Mouse (Mus musculus): ENCODE results near the gene Cdk14. TPM values are rescaled to one million over a fixed set of nuclear protein-coding genes. Genes with fewer than 3 reads are reported as not detected.
A peak's percentile ranks its signal among the peaks of the same experiment; 100 is the strongest.

Gene Cdk14
- polyA plus RNA-seq, 1 experiment from 2014 or later = 29.9 TPM

- no peak overlapping the region for H3K4me2 ChIP-seq (ENCODE audit: low read depth, low read length)
- no peak overlapping the region for H3K9ac ChIP-seq (replicated peaks; ENCODE audit: low read length)
- H3K27ac ChIP-seq (replicated peaks; ENCODE audit: low read depth, low read length) = no peak overlapping the region
- no peaks in the 10 kb centered on the region for H3K36me3 ChIP-seq (replicated peaks; ENCODE audit: control insufficient read depth, insufficient read depth, low read depth, low read length)
- H3K27me3 ChIP-seq (ENCODE audit: control insufficient read depth, insufficient read depth, low read length) = no peaks in the 10 kb centered on the region
- 93% methylated on average over 2 of the region's 2 CpGs for WGBS
- H3K9me3 ChIP-seq (replicated peaks; ENCODE audit: control insufficient read depth, low read length) = no peaks in the 10 kb centered on the region
- H3K4me1 ChIP-seq (ENCODE audit: control insufficient read depth, insufficient read depth, low read length) = no peaks in the 10 kb centered on the region
- no peak overlapping the region for H3K4me3 ChIP-seq (ENCODE audit: low read depth, low read length)
- DNase-seq (ENCODE audit: low spot score) (no peak), ATAC-seq (replicated peaks; ENCODE audit: insufficient number of reproducible peaks, low FRiP score, low TSS enrichment, low read depth) (no peak)
These were observed 8.2 kb downstream of the Cdk14 start for GRCm38 (mm10) chr5:5411886-5412285.

GRCm38 (mm10) chr5:5401986-5402385, 18.1 kb downstream of the Cdk14 start:
- no peak overlapping the region for H3K4me3 ChIP-seq (ENCODE audit: low read depth, low read length)
- ATAC-seq (replicated peaks; ENCODE audit: insufficient number of reproducible peaks, low FRiP score, low TSS enrichment, low read depth) (no peak), DNase-seq (ENCODE audit: low spot score) (no peak)
- H3K4me1 ChIP-seq (ENCODE audit: control insufficient read depth, insufficient read depth, low read length) = no peaks in the 10 kb centered on the region
- 75% methylated on average over 4 of the region's 4 CpGs for WGBS
- H3K9me3 ChIP-seq (replicated peaks; ENCODE audit: control insufficient read depth, low read length) = no peaks in the 10 kb centered on the region
- H3K4me2 ChIP-seq (ENCODE audit: low read depth, low read length) = no peak overlapping the region
- no peak overlapping the region for H3K27ac ChIP-seq (replicated peaks; ENCODE audit: low read depth, low read length)
- H3K9ac ChIP-seq (replicated peaks; ENCODE audit: low read length) = no peak overlapping the region
- no peaks in the 10 kb centered on the region for H3K36me3 ChIP-seq (replicated peaks; ENCODE audit: control insufficient read depth, insufficient read depth, low read depth, low read length)
- no peaks in the 10 kb centered on the region for H3K27me3 ChIP-seq (ENCODE audit: control insufficient read depth, insufficient read depth, low read length)

DNA sequence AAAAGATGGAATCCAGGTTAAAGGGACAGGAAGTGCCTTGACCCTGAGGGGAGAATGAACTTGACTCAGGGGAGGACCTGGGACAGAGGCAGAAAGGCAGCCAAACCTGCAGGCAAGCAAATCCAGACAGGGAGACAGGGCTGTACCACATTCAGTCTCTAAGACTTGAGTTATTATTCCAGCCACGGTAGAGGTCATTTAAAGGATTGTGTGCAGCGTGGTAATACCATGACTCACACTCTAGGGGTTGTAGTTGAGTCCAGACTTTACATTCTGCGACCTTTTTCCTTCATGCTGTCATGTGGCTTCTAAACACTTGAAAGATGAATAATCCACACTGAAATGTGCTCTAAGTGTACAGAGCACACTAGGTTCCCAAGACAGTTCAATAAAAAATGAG, 27.3 kb downstream of the Cdk14 start:
- Histone ChIP-seq H3K4me2 (ENCODE audit: low read depth, low read length) (no peak overlapping the region), H3K4me3 (ENCODE audit: low read depth, low read length) (no peak overlapping the region), H3K9ac (replicated peaks; ENCODE audit: low read length) (no peak overlapping the region), H3K36me3 (replicated peaks; ENCODE audit: control insufficient read depth, insufficient read depth, low read depth, low read length) (no peaks in the 10 kb centered on the region), H3K27me3 (ENCODE audit: control insufficient read depth, insufficient read depth, low read length) (no peaks in the 10 kb centered on the region), H3K27ac (replicated peaks; ENCODE audit: low read depth, low read length) (no peak overlapping the region), H3K9me3 (replicated peaks; ENCODE audit: control insufficient read depth, low read length) (no peaks in the 10 kb centered on the region), H3K4me1 (ENCODE audit: control insufficient read depth, insufficient read depth, low read length) (no peaks in the 10 kb centered on the region)
- no peak for DNase-seq (ENCODE audit: low spot score)
- WGBS = 52% methylated on average over 3 of the region's 3 CpGs
- no peak for ATAC-seq (replicated peaks; ENCODE audit: insufficient number of reproducible peaks, low FRiP score, low TSS enrichment, low read depth)

DNA sequence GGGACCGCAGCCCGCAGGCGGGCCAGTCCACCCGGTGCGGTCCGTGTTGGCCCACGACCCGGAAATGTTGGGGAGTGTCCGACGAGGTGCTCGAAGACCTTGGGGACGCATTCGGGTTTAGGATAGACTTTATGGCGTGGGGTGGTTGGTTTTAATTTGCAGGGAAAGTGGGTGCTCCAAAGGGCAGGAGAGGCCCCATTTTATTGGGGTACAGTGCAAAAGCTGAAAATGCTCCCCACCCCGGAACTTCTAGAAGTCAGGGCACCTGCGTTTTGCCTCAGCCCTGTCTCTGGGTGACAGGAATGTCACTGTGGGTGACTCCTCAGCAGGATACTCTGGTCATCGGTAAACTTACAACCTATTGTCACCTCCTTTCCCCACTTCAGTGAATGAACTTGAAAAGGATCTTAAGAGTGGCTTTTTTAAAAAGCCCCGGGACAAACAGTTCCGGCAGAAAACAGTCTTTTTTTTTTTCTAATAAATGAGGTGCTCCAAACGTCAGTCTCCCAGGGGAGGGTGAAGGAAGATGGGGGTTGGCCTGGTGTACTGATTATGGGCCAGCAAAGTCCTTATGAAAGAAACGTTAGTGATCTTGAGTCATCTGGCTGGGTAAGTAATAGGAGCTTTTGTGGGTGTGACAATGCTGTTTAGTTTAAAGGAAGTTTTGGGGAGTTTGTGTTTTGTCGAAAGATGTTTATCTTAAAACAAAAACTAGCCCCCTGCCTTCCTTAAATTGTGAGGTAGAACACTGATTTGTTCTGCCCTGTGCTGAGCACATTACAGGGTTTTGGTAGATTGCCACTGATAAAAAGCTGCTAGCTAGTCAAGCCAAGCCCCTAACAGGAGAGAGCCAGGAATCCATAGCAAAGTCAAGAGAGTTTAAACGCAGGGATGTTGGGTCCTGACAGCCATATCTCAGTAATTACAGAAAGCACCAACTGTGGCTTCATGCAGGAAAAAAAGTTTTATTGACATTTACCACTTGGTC, 39.1 kb downstream of the Cdk14 start:
- Histone ChIP-seq H3K9me3 (replicated peaks; ENCODE audit: control insufficient read depth, low read length) (no peaks in the 10 kb centered on the region), H3K27ac (replicated peaks; ENCODE audit: low read depth, low read length) (peak overlapping the region; percentile 92; the same call in 1 of the 2 replicates), H3K4me2 (ENCODE audit: low read depth, low read length) (peak overlapping the region; percentile 70), H3K4me1 (ENCODE audit: control insufficient read depth, insufficient read depth, low read length) (no peaks in the 10 kb centered on the region), H3K4me3 (ENCODE audit: low read depth, low read length) (peak overlapping the region; percentile 55), H3K27me3 (ENCODE audit: control insufficient read depth, insufficient read depth, low read length) (no peaks in the 10 kb centered on the region), H3K36me3 (replicated peaks; ENCODE audit: control insufficient read depth, insufficient read depth, low read depth, low read length) (no peaks in the 10 kb centered on the region), H3K9ac (replicated peaks; ENCODE audit: low read length) (peak overlapping the region; percentile 96)
- DNase-seq (ENCODE audit: low spot score) (peak; percentile 21), ATAC-seq (replicated peaks; ENCODE audit: insufficient number of reproducible peaks, low FRiP score, low TSS enrichment, low read depth) (peak; percentile 7; the same call in 1 of the 2 replicates)
- 3% methylated on average over 23 of the region's 23 CpGs for WGBS

DNA sequence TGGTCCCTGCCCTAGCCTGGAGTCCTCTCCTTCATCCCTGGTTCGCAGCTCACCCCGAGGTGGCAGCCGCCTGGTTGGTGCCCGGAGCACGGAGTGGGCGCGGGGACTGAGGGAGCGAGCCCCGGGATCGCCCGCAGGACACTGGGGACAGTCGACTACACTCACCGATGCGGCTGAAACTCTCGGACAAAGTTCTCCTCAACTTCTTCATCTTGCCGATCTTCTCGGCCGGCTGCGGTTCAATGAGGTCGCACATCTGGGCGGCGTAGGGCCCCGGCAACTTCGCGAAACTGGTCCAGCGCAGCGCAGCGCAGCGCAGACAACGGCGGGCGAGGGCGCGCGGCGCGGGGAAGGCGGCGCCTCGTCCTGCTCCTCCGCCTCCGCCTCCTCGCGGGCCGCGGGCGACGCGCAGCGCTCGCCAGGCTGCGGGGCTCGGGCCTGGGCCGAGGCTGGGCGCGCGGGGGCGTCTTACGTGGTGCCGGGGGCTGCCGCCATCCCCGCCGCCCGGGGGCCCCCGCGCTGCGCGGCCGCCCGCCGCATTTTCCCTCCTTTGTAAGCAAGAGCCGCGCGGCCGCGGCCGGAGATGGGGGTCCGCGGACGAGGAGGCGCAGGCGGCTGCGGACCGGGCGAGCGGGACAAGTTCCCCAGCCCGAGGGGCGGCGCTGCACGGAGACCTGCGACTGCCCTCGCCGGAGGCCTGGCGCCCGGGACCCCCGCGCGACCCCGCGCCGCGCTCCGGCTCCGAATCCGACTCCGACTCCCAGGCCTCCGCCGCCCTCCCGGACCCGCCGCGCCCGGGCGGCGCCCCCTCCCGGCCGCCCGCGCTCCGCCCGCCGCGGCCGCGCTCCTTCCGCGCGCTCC, 40.0 kb downstream of the Cdk14 start:
- Histone ChIP-seq H3K4me3 (ENCODE audit: low read depth, low read length) (peak overlapping the region; percentile 55), H3K36me3 (replicated peaks; ENCODE audit: control insufficient read depth, insufficient read depth, low read depth, low read length) (no peaks in the 10 kb centered on the region), H3K4me2 (ENCODE audit: low read depth, low read length) (peak overlapping the region; percentile 70), H3K9ac (replicated peaks; ENCODE audit: low read length) (peak overlapping the region; percentile 96), H3K27me3 (ENCODE audit: control insufficient read depth, insufficient read depth, low read length) (no peaks in the 10 kb centered on the region), H3K9me3 (replicated peaks; ENCODE audit: control insufficient read depth, low read length) (no peaks in the 10 kb centered on the region), H3K27ac (replicated peaks; ENCODE audit: low read depth, low read length) (peak overlapping the region; percentile 92), H3K4me1 (ENCODE audit: control insufficient read depth, insufficient read depth, low read length) (no peaks in the 10 kb centered on the region)
- under 1% methylated on average over 69 of the region's 128 CpGs for WGBS
- DNase-seq (ENCODE audit: low spot score) = peak; percentile 78
- peak; percentile 93 for ATAC-seq (replicated peaks; ENCODE audit: insufficient number of reproducible peaks, low FRiP score, low TSS enrichment, low read depth)

- no peak; the same call in 1 of the 2 replicates for ATAC-seq (replicated peaks; ENCODE audit: insufficient number of reproducible peaks, low FRiP score, low TSS enrichment, low read depth)
These were observed 40.6 kb downstream of the Cdk14 start for GRCm38 (mm10) chr5:5379501-5379869.

GRCm38 (mm10) chr5:5374393-5374792, 45.7 kb downstream of the Cdk14 start:
- H3K36me3 ChIP-seq (replicated peaks; ENCODE audit: control insufficient read depth, insufficient read depth, low read depth, low read length) = no peaks in the 10 kb centered on the region
- H3K27ac ChIP-seq (replicated peaks; ENCODE audit: low read depth, low read length) = no peak overlapping the region
- H3K4me1 ChIP-seq (ENCODE audit: control insufficient read depth, insufficient read depth, low read length) = no peaks in the 10 kb centered on the region
- H3K9ac ChIP-seq (replicated peaks; ENCODE audit: low read length) = no peak overlapping the region
- no peak overlapping the region for H3K4me2 ChIP-seq (ENCODE audit: low read depth, low read length)
- no peaks in the 10 kb centered on the region for H3K9me3 ChIP-seq (replicated peaks; ENCODE audit: control insufficient read depth, low read length)
- ATAC-seq (replicated peaks; ENCODE audit: insufficient number of reproducible peaks, low FRiP score, low TSS enrichment, low read depth) (0 out of 2 replicates have a peak, but pooled peaks have one; percentile 56), DNase-seq (ENCODE audit: low spot score) (no peak)
- no peak overlapping the region for H3K4me3 ChIP-seq (ENCODE audit: low read depth, low read length)
- H3K27me3 ChIP-seq (ENCODE audit: control insufficient read depth, insufficient read depth, low read length) = no peaks in the 10 kb centered on the region
- WGBS = 95% methylated on average over 1 of the region's 1 CpGs

More at GRCm38 (mm10) chr5:5379501-5379869, 40.6 kb downstream of the Cdk14 start:
- DNase-seq (ENCODE audit: low spot score) = peak; percentile 62
- no peaks in the 10 kb centered on the region for H3K4me1 ChIP-seq (ENCODE audit: control insufficient read depth, insufficient read depth, low read length)
- H3K27me3 ChIP-seq (ENCODE audit: control insufficient read depth, insufficient read depth, low read length) = no peaks in the 10 kb centered on the region
- peak overlapping the region; percentile 55 for H3K4me3 ChIP-seq (ENCODE audit: low read depth, low read length)
- H3K9ac ChIP-seq (replicated peaks; ENCODE audit: low read length) = peak overlapping the region; percentile 96
- H3K4me2 ChIP-seq (ENCODE audit: low read depth, low read length) = peak overlapping the region; percentile 70
- H3K9me3 ChIP-seq (replicated peaks; ENCODE audit: control insufficient read depth, low read length) = no peaks in the 10 kb centered on the region
- H3K36me3 ChIP-seq (replicated peaks; ENCODE audit: control insufficient read depth, insufficient read depth, low read depth, low read length) = no peaks in the 10 kb centered on the region
- H3K27ac ChIP-seq (replicated peaks; ENCODE audit: low read depth, low read length) = peak overlapping the region; percentile 92
- WGBS = under 1% methylated on average over 14 of the region's 14 CpGs

Data from embryonic facial prominence, embryonic 11.5 days (tissue).